Mouse (Mus musculus) urinary bladder, postnatal 4 days (tissue): ENCODE results near the gene Sar1b.
A peak's percentile ranks its signal among the peaks of the same experiment; 100 is the strongest.
"Not testable (repeated sequence)": the region's sequence is repeated elsewhere in the genome, so short reads cannot be mapped to it uniquely, and the experiment has no call there.

ENCODE experiments used
- DNase-seq, 2 experiments: peaks; one replicate each; pipeline ENCODE4 v3.0.0; 2021 to 2022; ENCODE audit warnings: low spot score in 2 of 2

Gene Sar1b

GRCm38 (mm10) chr11:51777478-51777877 is 14.0 kb downstream of the Sar1b start:
- DNase-seq: no peak

GRCm38 (mm10) chr11:51780773-51781267 is 17.3 kb downstream of the Sar1b start:
- no peak for DNase-seq

GRCm38 (mm10) chr11:51782721-51783120 is 19.2 kb downstream of the Sar1b start:
- DNase-seq: no peak

GRCm38 (mm10) chr11:51785926-51786325 is 22.4 kb downstream of the Sar1b start:
- DNase-seq: peak in 1 of 2 experiments; percentile 66

- DNase-seq: not testable (repeated sequence)
Observed at GRCm38 (mm10) chr11:51789735-51790134, 26.2 kb downstream of the Sar1b start.

- no peak for DNase-seq
Observed at GRCm38 (mm10) chr11:51790662-51791061, 27.2 kb downstream of the Sar1b start.

- no peak for DNase-seq
Observed at GRCm38 (mm10) chr11:51796272-51796671, 32.8 kb downstream of the Sar1b start.

GRCm38 (mm10) chr11:51800634-51801325 is 37.3 kb downstream of the Sar1b start:
- DNase-seq: no peak

GRCm38 (mm10) chr11:51805221-51805981 is 41.9 kb downstream of the Sar1b start:
- peak in 1 of 2 experiments; percentile 43 for DNase-seq

GRCm38 (mm10) chr11:51807108-51807879 is 43.8 kb downstream of the Sar1b start:
- DNase-seq: no peak

GRCm38 (mm10) chr11:51809632-51810224 is 46.2 kb downstream of the Sar1b start:
- no peak for DNase-seq

GRCm38 (mm10) chr11:51811230-51811629 is 47.7 kb downstream of the Sar1b start:
- DNase-seq: no peak

- no peak for DNase-seq
Observed at GRCm38 (mm10) chr11:51812022-51812546, 48.6 kb downstream of the Sar1b start.

- peak; percentile 77 to 94 for DNase-seq
Observed at GRCm38 (mm10) chr11:51817756-51818155, 54.3 kb downstream of the Sar1b start.

GRCm38 (mm10) chr11:51818837-51819236 is 55.4 kb downstream of the Sar1b start:
- no peak for DNase-seq

- DNase-seq: no peak
Observed at GRCm38 (mm10) chr11:51819964-51820363, 56.5 kb downstream of the Sar1b start.

- peak; percentile 61 to 87 for DNase-seq
Observed at GRCm38 (mm10) chr11:51820861-51821260, 57.4 kb downstream of the Sar1b start.

- no peak for DNase-seq
Observed at GRCm38 (mm10) chr11:51822736-51823135, 59.2 kb downstream of the Sar1b start.

- DNase-seq: no peak
Observed at GRCm38 (mm10) chr11:51823271-51823670, 59.8 kb downstream of the Sar1b start.

- DNase-seq: no peak
Observed at GRCm38 (mm10) chr11:51823963-51824753, 60.7 kb downstream of the Sar1b start.
